Mouse (Mus musculus): ENCODE results near the gene Mpv17l2. TPM values are rescaled to one million over a fixed set of nuclear protein-coding genes. Genes with fewer than 3 reads are reported as not detected.

Mpv17l2 gene
- polyA plus RNA-seq, 1 experiment, result 33.7 TPM

GRCm38 (mm10) chr8:70718297-70718696 is 42.4 kb downstream of the Mpv17l2 start, which contains the start of gene Gm3336:
TSS of gene Gm3336 (plus strand) at chr8:70718543.
- Histone ChIP-seq H3K27ac (ENCODE audit: insufficient read depth, low read depth, low read length) (no peak within 1 kb of the TSS), H3K4me3 (ENCODE audit: insufficient read depth, low read length) (no peak within 1 kb of the TSS), H3K4me1 (ENCODE audit: control insufficient read depth, insufficient read depth, low read length) (peaks cover 12% of the 10 kb centered on the region)
- TF ChIP-seq CTCF (IDR thresholded peaks at IDR 0.05; ENCODE audit: low read depth, low read length), result peak; percentile 58
- TF ChIP-seq POLR2A (IDR thresholded peaks at IDR 0.05; ENCODE audit: borderline replicate concordance, low read depth, low read length), result no peak

GRCm38 (mm10) chr8:70716521-70717400 is 44.0 kb downstream of the Mpv17l2 start:
- TF ChIP-seq POLR2A (IDR thresholded peaks at IDR 0.05; ENCODE audit: borderline replicate concordance, low read depth, low read length), result no peak
- no peak for TF ChIP-seq CTCF (IDR thresholded peaks at IDR 0.05; ENCODE audit: low read depth, low read length)
- Histone ChIP-seq H3K4me3 (ENCODE audit: insufficient read depth, low read length) (no peak overlapping the region), H3K27ac (ENCODE audit: insufficient read depth, low read depth, low read length) (no peak overlapping the region), H3K4me1 (ENCODE audit: control insufficient read depth, insufficient read depth, low read length) (peaks cover 12% of the 10 kb centered on the region)

- TF ChIP-seq POLR2A (IDR thresholded peaks at IDR 0.05; ENCODE audit: borderline replicate concordance, low read depth, low read length) (no peak), CTCF (IDR thresholded peaks at IDR 0.05; ENCODE audit: low read depth, low read length) (no peak)
- peaks cover 6% of the 10 kb centered on the region for H3K4me1 ChIP-seq (ENCODE audit: control insufficient read depth, insufficient read depth, low read length)
- H3K4me3 ChIP-seq (ENCODE audit: insufficient read depth, low read length), result no peak overlapping the region
- no peak overlapping the region for H3K27ac ChIP-seq (ENCODE audit: insufficient read depth, low read depth, low read length)
These were observed 45.7 kb downstream of the Mpv17l2 start for GRCm38 (mm10) chr8:70715086-70715485.

GRCm38 (mm10) chr8:70713991-70714390 is 46.8 kb downstream of the Mpv17l2 start:
- H3K4me1 ChIP-seq (ENCODE audit: control insufficient read depth, insufficient read depth, low read length), result peaks cover 3% of the 10 kb centered on the region; the same call in 1 of the 2 replicates
- H3K4me3 ChIP-seq (ENCODE audit: insufficient read depth, low read length), result no peak overlapping the region
- H3K27ac ChIP-seq (ENCODE audit: insufficient read depth, low read depth, low read length), result no peak overlapping the region
- TF ChIP-seq CTCF (IDR thresholded peaks at IDR 0.05; ENCODE audit: low read depth, low read length), result no peak
- TF ChIP-seq POLR2A (IDR thresholded peaks at IDR 0.05; ENCODE audit: borderline replicate concordance, low read depth, low read length), result no peak

GRCm38 (mm10) chr8:70711041-70711440 is 49.7 kb downstream of the Mpv17l2 start:
- no peak overlapping the region for H3K4me3 ChIP-seq (ENCODE audit: insufficient read depth, low read length)
- no peak overlapping the region for H3K27ac ChIP-seq (ENCODE audit: insufficient read depth, low read depth, low read length)
- no peak for TF ChIP-seq POLR2A (IDR thresholded peaks at IDR 0.05; ENCODE audit: borderline replicate concordance, low read depth, low read length)
- no peak for TF ChIP-seq CTCF (IDR thresholded peaks at IDR 0.05; ENCODE audit: low read depth, low read length)
- no peaks in the 10 kb centered on the region for H3K4me1 ChIP-seq (ENCODE audit: control insufficient read depth, insufficient read depth, low read length)

GRCm38 (mm10) chr8:70710296-70710695 is 50.5 kb downstream of the Mpv17l2 start:
- H3K27ac ChIP-seq (ENCODE audit: insufficient read depth, low read depth, low read length), result no peak overlapping the region
- H3K4me3 ChIP-seq (ENCODE audit: insufficient read depth, low read length), result no peak overlapping the region
- H3K4me1 ChIP-seq (ENCODE audit: control insufficient read depth, insufficient read depth, low read length), result 0 out of 2 replicates have a peak, but pooled peaks cover 1% of the 10 kb centered on the region
- no peak for TF ChIP-seq CTCF (IDR thresholded peaks at IDR 0.05; ENCODE audit: low read depth, low read length)
- no peak for TF ChIP-seq POLR2A (IDR thresholded peaks at IDR 0.05; ENCODE audit: borderline replicate concordance, low read depth, low read length)

- TF ChIP-seq POLR2A (IDR thresholded peaks at IDR 0.05; ENCODE audit: borderline replicate concordance, low read depth, low read length) (no peak), CTCF (IDR thresholded peaks at IDR 0.05; ENCODE audit: low read depth, low read length) (no peak)
- H3K27ac ChIP-seq (ENCODE audit: insufficient read depth, low read depth, low read length), result no peak overlapping the region
- no peak overlapping the region for H3K4me3 ChIP-seq (ENCODE audit: insufficient read depth, low read length)
- H3K4me1 ChIP-seq (ENCODE audit: control insufficient read depth, insufficient read depth, low read length), result 0 out of 2 replicates have a peak, but pooled peaks cover 2% of the 10 kb centered on the region
These were observed 51.0 kb downstream of the Mpv17l2 start for GRCm38 (mm10) chr8:70709794-70710193.

Other genes starting within 250 kb of the Mpv17l2 start
- 163 and 178 TPM in 2 replicates for gene Fkbp8, start 233.2 kb downstream of the Mpv17l2 start, polyA plus RNA-seq (2012; ENCODE audit: insufficient read depth, insufficient read length, missing spikeins)
- gene Kxd1, start 233.0 kb downstream of the Mpv17l2 start, polyA plus RNA-seq (2012; ENCODE audit: insufficient read depth, insufficient read length, missing spikeins), result 82.2 and 82.3 TPM in 2 replicates
- gene Ell, start 221.5 kb downstream of the Mpv17l2 start, polyA plus RNA-seq (2012; ENCODE audit: insufficient read depth, insufficient read length, missing spikeins), result 17.1 TPM in 2 replicates
- 36.0 and 41.4 TPM in 2 replicates for gene Isyna1, start 166.6 kb downstream of the Mpv17l2 start, polyA plus RNA-seq (2012; ENCODE audit: insufficient read depth, insufficient read length, missing spikeins)
- gene Ssbp4, start 152.1 kb downstream of the Mpv17l2 start, polyA plus RNA-seq (2012; ENCODE audit: insufficient read depth, insufficient read length, missing spikeins), result 106 and 123 TPM in 2 replicates
- 185 and 197 TPM in 2 replicates for gene Lrrc25, start 144.8 kb downstream of the Mpv17l2 start, polyA plus RNA-seq (2012; ENCODE audit: insufficient read depth, insufficient read length, missing spikeins)
- 3.3 and 4.9 TPM in 2 replicates for gene Gdf15, start 128.5 kb downstream of the Mpv17l2 start, polyA plus RNA-seq (2012; ENCODE audit: insufficient read depth, insufficient read length, missing spikeins)
- 33.0 and 35.2 TPM in 2 replicates for gene Pgpep1, start 100.6 kb downstream of the Mpv17l2 start, polyA plus RNA-seq (2012; ENCODE audit: insufficient read depth, insufficient read length, missing spikeins)
- gene Lsm4, start 87.7 kb downstream of the Mpv17l2 start, polyA plus RNA-seq (2012; ENCODE audit: insufficient read depth, insufficient read length, missing spikeins), result 62.3 and 65.9 TPM in 2 replicates
- gene Jund, start 62.0 kb downstream of the Mpv17l2 start, polyA plus RNA-seq (2012; ENCODE audit: insufficient read depth, insufficient read length, missing spikeins), result 102 and 111 TPM in 2 replicates
- gene Iqcn, start 57.5 kb downstream of the Mpv17l2 start, polyA plus RNA-seq (2012; ENCODE audit: insufficient read depth, insufficient read length, missing spikeins), result not detected in 2 replicates
- gene Gm3336, start 42.4 kb downstream of the Mpv17l2 start, polyA plus RNA-seq (2012; ENCODE audit: insufficient read depth, insufficient read length, missing spikeins), result not detected in 2 replicates
- not detected in 2 replicates for gene Pde4c, start 37.2 kb downstream of the Mpv17l2 start, polyA plus RNA-seq (2012; ENCODE audit: insufficient read depth, insufficient read length, missing spikeins)
- 7.9 and 9.4 TPM in 2 replicates for gene Rab3a, start 6.3 kb downstream of the Mpv17l2 start, polyA plus RNA-seq (2012; ENCODE audit: insufficient read depth, insufficient read length, missing spikeins)
- 26.9 and 27.5 TPM in 2 replicates for gene Pik3r2, start 15.8 kb upstream of the Mpv17l2 start, polyA plus RNA-seq (2012; ENCODE audit: insufficient read depth, insufficient read length, missing spikeins)
- gene Mast3, start 44.1 kb upstream of the Mpv17l2 start, polyA plus RNA-seq (2012; ENCODE audit: insufficient read depth, insufficient read length, missing spikeins), result 57.7 and 59.6 TPM in 2 replicates
- 0.20 TPM in 1 of 2 replicates, not detected in the other for gene Il12rb1, start 47.5 kb upstream of the Mpv17l2 start, polyA plus RNA-seq (2012; ENCODE audit: insufficient read depth, insufficient read length, missing spikeins)
- 27.8 and 29.7 TPM in 2 replicates for gene Arrdc2, start 78.8 kb upstream of the Mpv17l2 start, polyA plus RNA-seq (2012; ENCODE audit: insufficient read depth, insufficient read length, missing spikeins)
- 0.99 and 1.8 TPM in 2 replicates for gene Kcnn1, start 102.3 kb upstream of the Mpv17l2 start, polyA plus RNA-seq (2012; ENCODE audit: insufficient read depth, insufficient read length, missing spikeins)
- 35.6 and 39.9 TPM in 2 replicates for gene Ccdc124, start 113.0 kb upstream of the Mpv17l2 start, polyA plus RNA-seq (2012; ENCODE audit: insufficient read depth, insufficient read length, missing spikeins)
- gene Slc5a5, start 131.8 kb upstream of the Mpv17l2 start, polyA plus RNA-seq (2012; ENCODE audit: insufficient read depth, insufficient read length, missing spikeins), result not detected in 2 replicates
- 1,719 and 1,824 TPM in 2 replicates for gene Rpl18a, start 136.5 kb upstream of the Mpv17l2 start, polyA plus RNA-seq (2012; ENCODE audit: insufficient read depth, insufficient read length, missing spikeins)
- 37.3 and 44.2 TPM in 2 replicates for gene Map1s, start 145.0 kb upstream of the Mpv17l2 start, polyA plus RNA-seq (2012; ENCODE audit: insufficient read depth, insufficient read length, missing spikeins)